Mouse (Mus musculus) heart, postnatal 0 days (tissue): ENCODE measurements at regions not wholly inside any gene's neighbourhood (a gene's known extent, or its start where the extent isn't known, plus 50 kb on each side); places are given as distances from the start of the nearest gene placed in this dataset.

Source experiments
- CTCF ChIP-seq: IDR thresholded peaks from 2 replicates; pipeline ENCODE4 v1.5.1; 2016; ENCODE audit warnings: antibody characterized with exemption, control low read depth, low read depth
- EP300 ChIP-seq: IDR thresholded peaks from 2 replicates; pipeline ENCODE4 v1.6.1; 2016; ENCODE audit warnings: antibody characterized with exemption, low read depth

- TF ChIP-seq CTCF = no peak
- no peak for TF ChIP-seq EP300
Measured at GRCm38 (mm10) chr3:101194319-101194718, 84.2 kb upstream of the Ptgfrn start.
